Mouse (Mus musculus): ENCODE measurements at regions not wholly inside any gene's neighbourhood (a gene's known extent, or its start where the extent isn't known, plus 50 kb on each side); places are given as distances from the start of the nearest gene placed in this dataset.

DNA sequence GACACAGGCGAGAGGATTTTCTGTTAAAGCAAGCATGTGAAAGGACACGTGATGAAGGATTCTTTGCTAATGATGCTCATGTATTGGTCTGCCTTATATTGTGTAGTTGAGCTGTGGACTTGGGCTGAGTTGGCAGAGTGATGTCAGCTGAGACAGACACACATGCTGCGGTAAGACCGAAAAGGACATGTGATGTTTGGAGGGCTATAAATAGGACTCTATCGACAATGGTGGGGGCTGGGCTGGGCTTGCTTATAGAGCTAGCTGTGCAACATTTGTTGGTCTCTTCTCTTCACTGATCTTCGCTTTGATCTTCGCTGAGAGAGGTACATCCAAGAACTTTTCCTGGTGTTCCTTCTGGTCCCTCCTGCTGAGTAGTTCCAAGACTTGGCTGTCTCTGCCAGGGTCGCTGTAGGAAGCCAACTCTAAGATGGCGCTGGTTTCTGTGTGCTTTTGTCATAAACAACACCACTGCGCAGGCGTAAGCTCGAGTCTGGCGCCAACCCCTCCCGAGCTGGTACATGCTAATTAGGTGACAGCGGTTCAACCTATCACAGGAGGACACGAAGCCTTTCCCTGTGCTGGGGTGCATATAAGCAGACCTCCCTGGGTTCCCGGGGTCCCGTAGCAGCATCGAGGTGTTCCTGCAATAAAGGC, 145.8 kb upstream of the Tut7 start:
- no peak for DNase-seq (ENCODE audit: extremely low spot score in 1 of 2, low spot score in 1 of 2)

DNA sequence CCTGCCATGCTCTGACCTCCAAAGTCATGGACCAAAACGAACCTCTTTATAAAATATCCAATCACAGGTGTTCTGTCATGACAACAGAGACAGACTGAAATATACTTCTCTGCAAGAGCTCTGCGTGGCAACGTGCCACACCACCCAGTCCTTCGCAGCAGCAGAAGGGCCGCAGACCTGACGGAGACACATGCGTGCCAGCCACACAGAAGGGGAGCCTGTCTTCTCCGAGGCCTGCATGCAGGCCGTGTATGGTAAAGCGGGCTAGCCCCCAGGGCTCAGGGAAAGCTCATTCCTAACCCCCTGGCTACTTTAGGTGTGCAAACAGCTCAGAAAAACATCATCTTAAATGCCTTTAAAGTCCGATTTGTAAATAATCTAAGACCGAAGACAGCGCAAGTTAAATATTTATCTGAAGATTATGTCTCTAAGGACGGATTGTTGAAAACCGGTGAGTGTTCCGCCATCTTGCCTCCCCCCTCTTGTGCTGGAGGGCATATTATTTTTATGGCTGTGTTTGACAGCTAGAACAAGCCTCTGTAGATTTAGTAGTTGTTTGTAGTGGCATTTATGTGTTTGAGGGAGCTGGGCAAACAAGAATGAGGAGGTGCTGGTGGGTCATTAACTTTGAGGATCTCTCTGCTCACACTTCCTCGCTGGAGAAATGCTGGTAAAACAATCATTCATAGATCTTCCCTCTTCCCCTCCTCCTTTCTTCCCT, 143.7 kb upstream of the Tut7 start:
- no peak for DNase-seq (ENCODE audit: extremely low spot score in 1 of 2, low spot score in 1 of 2)

DNA sequence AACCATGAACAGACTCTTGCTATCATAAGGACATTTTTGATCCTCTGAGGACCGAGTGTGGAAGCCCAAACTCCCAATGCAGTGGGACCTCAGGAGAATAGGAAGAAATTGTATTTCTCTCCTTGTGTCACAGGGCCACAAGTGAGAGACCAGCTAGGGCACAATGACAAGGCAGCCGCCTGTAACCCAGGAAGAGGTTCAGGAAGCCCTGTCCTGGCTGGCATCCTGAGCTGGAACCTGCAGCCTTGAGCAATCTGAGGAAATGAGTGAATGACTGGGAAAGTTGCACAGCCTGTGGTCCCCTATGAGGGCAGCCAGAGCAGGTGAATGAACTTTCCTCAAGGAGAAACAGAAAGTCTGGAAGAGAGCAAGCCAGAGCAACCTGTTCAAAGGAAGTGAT, 142.0 kb upstream of the Tut7 start:
- no peak for DNase-seq (ENCODE audit: extremely low spot score in 1 of 2, low spot score in 1 of 2)

DNA sequence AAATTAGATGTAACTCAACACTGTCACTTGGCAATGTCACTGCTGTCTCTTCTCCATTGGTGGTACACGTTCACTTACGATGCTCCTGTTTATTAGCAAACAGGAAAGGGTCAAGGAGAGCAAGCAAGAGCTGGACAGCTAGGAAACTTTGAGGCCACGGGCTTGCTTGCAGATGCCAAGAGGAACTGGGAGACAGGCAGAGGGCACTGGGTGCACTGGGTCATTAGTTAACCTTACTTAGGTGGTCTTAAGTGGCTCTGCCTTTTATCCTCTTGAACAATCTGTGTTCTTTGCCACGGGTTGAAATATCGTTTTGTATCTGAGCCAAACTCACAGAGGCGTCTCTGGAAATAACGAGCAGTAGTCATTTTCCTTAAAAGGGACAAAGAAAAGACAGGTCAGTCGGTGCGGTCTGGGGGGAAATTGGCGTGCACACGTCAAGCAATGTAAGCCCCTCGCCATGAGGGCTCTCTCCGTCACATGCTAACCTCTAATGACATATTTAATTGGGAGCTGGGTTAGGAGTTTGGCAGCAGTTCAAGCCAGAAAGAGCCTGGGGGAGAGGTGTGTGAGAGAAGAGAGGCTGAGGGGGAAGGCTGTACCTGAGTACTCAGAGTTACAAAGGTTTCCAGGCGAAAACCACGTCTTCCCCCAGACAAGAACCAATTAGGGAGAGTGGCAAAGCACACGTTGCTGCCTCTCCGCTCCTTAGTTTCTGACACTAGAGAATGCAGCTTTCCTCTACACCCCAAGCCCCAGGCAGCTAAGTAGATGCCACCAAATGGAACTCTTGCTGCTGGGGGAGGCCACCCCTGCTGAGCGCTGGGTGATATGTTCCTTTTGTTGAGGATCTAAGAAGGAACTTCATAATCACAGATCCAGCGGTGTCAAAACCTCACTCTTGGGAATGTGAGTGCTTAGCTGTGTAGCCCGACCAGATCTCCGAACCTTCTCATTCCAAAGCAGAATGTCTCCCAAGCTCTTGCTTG, 140.0 kb upstream of the Tut7 start:
- no peak for DNase-seq (ENCODE audit: extremely low spot score in 1 of 2, low spot score in 1 of 2)

DNA sequence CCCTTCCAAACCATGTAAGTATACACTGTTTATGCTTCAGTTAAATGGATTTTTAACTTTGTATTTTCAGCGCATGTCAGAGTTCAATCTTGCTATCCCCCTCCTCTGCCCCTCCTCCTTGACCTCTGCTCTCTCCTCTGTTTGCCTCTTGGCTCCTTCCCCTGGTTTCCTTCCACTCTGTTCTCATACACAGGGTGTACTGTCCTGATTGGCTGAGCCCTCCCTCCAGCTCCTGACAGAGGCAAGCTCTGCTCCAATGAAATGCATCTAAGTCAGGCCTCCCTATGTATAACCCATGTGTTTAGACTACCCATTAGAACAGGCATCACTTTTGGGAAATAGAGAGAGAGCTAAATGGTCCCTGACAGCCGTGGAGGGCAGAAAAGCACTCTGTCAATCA, 133.5 kb upstream of the Tut7 start:
- no peak for DNase-seq (ENCODE audit: extremely low spot score in 1 of 2, low spot score in 1 of 2)

DNA sequence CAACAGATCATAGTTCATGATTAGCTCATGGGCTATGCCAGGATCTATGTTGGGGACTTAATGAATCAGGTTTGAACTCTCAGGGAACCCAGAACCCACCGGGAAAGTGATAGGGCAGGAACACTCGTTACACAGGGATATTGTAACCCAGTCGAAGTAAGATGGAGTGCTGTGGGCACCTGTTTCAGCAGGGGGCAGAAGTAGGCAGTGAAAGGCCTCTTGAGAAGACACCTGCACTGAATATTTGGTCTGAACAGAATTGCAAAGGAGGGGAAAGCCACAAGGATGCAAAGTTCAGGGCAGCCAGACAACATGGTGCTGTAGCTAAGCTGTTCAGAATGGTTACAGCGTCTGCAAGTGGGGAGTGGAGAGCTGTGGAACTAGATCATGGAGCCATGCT, 129.9 kb upstream of the Tut7 start:
- no peak for DNase-seq (ENCODE audit: extremely low spot score in 1 of 2, low spot score in 1 of 2)

DNA sequence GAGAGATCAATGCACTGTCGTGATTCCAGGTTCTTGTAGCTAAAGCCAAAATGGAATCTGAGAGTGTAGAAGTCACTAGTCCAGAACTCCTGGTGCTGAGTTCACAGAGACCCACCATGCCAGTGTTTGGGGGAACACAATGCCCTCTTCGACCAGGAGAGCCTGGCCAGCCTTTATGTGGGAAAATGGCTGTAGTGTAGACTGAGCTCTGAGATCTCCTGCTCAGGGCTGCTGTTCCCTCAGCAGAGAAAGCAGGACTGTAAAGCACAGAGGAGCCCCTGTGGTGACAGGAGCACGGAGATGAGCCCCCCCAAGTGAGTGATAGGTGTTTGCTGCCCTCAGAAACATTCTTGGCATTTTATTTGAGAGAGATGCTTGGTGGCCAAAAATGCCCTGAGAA, 129.2 kb upstream of the Tut7 start:
- no peak for DNase-seq (ENCODE audit: extremely low spot score in 1 of 2, low spot score in 1 of 2)

DNA sequence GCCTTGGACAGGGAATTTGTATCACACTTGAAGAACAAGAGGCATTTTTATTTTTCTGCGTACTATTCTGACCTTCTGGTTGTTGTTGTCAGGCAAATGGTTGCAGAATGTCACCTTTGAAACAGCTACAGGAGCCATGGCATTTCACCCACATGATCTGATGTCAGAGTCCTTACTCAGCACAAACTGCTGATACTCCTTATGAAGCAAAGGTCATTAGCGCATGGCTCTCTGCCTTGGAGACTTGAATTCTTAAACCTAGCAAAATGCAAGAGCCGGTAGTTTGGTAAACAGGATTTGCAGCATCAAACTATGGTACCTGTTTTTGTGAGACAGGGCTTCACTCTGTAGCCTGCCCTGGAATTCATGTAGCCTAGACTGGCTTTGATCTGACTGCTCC, 127.3 kb upstream of the Tut7 start:
- DNase-seq (ENCODE audit: extremely low spot score in 1 of 2, low spot score in 1 of 2) = no peak

DNA sequence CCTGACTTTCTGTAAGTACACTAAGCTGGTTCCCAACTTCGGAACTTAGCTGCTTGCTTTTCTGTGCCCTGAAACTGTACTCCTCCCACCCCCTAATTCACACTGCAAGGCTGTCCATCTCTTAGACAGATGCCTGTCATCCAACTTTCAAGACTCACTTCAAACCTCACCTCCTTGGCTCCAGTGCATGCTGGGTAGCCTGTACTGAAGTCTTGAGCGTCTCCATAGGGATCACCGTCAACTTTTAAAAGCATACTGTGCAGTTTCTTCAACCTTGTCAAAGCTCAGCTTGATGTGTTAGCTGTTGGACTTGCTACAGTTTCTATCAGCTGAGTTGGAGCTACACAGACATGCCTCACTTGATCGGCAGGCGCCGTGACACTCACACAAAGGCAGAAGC, 126.5 kb upstream of the Tut7 start:
- DNase-seq (ENCODE audit: extremely low spot score in 1 of 2, low spot score in 1 of 2) = no peak

DNA sequence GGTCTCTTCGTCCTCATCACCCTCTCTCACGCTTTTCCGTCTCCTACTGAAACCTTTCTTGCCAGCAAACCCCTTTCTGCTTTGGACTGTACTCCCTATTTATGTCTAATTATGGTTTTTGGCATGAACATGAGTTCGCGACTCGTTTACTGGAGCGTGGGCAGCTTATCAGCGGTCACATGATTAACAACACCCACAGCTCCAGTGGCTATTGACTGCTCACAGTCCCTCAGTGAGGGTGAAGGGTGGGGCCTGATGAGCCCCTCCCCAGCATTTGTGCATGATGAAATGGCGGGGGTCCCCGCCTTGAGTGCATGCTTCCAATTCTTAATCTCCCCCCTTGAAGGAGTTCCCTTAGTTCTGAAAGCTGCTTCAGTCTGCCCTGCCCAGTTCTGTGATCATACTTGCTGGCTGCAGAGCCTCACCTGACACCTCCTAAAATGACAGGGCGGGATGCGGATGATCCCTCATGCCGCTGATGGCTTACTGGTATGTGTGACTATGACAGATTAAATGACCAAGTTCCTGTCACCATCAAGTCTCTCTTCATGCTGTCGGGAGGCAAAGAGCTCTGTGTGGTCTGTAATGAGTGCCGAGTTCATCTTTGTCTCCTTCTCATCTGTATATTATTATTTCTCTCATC, 125.7 kb upstream of the Tut7 start:
- no peak for DNase-seq (ENCODE audit: extremely low spot score in 1 of 2, low spot score in 1 of 2)

DNA sequence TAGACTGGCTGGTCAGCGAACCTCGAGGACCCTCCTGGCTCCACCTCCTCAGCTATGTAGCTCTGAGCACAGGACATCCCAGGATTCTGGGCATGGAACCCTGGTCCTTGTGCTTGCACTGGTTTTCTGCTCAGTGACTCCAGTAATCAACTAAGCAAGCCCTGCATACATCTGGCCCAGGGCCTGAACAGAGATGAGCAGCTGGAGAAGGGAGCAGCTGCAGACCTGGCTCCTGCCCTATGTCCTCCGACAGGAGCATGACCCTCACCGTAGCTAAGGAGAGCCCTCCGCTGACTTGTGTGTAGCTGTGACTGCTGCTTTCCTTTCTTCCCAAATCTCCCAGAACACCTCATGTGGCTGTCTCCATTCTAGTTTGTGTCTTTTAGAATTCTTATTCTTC, 124.5 kb upstream of the Tut7 start:
- DNase-seq (ENCODE audit: extremely low spot score in 1 of 2, low spot score in 1 of 2) = no peak

DNA sequence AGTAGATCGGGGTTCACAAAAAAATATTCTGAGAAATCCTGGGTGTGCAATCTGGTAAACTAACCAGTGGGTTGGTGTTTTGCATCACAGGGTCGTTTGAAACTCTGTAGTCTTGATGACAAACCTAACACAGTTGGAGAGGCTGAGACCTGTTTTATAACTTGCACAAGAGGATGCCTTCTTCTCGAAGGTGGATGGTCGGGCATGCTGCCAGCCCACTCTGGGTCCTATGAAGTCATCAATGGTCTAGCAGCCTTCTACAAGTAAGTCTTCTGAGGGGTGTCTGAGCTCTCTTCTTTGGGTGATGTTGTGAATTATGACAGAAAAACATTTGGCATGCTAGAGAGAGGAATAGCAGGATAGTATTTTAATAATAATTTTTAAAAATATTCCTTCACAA, 123.6 kb upstream of the Tut7 start:
- DNase-seq (ENCODE audit: extremely low spot score in 1 of 2, low spot score in 1 of 2) = no peak

DNA sequence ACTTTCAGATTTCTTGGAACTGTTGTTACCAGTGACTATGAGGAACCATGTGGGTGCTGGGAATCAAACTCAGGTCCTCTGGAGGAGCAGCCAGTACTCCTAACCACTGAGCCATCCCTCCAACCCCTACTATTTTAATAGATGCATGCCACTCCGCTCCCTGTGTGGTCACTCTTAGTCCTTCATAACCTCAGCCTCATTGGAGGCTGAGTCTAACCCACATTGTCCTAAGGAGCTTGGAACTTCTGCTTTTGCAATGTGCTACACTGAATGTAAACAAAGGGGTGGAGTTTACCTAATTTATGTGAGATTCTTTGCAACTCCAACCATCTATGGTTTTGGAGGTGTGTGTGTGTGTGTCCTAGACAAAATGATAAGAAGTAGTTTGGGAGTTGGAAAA, 122.7 kb upstream of the Tut7 start:
- no peak for DNase-seq (ENCODE audit: extremely low spot score in 1 of 2, low spot score in 1 of 2)

DNA sequence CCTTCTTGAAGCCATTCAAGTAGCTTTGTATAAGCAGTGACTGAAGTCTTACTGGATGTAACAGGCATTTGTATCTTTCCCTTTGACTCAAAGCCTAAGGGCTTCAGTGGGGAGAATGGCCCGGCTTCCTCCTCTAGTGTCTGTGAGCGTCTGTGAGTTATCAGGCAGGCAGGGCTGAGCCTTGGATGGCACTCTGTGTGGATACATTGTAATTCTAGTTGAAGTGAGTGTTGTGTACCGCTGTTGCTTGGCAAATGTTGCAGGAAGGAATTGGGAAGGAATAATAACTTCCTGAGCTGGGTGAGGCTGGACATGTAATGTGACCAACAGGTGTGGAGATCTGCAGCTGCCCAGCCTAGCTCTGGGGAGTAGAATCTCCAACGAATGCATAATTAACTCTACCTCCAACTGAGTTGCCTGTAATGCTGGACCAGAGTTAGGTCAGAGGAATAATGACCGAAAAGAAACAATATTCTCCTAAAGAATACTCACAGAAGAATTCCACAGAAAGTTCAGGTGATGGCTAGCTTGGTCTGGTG, 120.7 kb upstream of the Tut7 start:
- DNase-seq (ENCODE audit: extremely low spot score in 1 of 2, low spot score in 1 of 2) = no peak

DNA sequence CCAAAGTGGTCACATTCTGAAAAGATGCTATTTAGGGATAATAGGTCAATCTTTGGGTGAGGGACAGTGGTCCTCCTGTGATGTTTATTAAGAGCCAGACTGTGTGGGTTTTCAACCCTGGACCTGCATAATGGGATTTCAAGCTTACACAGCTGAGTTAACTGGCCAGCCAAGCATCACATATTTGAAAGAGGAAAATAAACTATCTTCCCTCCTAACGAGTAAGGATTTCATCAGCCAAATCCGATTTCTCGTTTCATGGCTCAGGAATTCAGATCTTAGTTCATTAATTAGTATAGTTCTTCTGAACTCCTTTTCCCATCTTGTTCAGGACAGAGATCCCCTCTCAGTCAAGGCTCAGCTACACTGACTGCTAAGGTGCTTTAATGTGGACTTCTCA, 120.1 kb upstream of the Tut7 start:
- no peak for DNase-seq (ENCODE audit: extremely low spot score in 1 of 2, low spot score in 1 of 2)

DNA sequence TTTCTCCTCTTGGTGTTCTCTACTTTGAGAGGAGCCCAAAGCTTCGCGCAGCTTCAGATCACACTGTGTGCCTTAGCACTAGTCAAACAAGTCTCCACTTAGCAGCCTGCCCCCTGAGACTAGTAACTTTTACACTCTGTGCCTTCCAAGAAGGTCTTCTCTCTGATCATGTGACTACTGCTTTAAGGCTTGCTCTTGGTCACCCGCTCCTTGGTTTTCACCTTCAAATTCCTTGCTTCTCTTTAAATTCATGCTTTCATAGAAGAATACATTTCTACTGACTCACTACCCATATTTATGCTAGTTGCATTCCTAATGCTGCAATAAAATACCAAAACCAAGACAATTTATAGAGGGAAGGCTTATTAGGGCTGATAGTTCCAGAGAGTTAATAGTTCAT, 118.6 kb upstream of the Tut7 start:
- DNase-seq (ENCODE audit: extremely low spot score in 1 of 2, low spot score in 1 of 2) = no peak

DNA sequence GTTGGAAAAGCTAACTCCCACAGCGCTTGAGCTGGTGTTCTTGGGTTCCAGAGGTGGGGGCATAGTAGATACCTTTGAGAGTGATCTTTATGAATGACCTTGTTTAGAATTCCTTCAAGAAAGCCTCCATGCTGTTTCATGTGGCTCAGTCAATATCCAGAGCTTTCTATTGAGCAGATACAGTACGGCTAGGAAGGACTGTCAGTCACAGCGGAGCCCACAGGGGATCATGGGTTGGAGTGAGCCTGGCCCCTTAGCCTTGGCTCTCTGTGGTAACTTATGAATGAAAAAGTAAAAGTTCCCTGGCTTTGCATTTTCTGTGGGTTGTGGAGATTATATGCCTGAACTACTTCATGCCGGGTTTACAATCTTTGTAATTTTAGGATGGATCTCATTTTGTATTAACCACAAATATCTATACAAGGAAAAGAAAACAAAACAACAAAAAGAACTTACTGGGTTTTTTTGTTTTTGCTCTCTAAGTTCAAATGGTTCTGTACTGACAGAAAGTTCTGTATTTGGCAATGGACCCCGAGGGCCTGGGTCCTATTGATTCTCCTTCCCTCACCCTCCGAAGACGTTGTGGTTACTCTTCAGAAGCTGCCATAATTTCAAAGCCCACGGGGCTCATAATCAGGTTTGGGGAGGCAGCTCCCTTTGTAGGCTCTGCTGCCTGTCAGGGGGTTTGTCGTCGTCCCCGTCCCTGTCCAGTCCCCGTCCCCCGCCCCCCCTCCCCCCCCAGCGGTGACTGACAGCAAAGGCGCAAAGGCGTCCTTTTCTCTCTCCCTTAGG, 117.7 kb upstream of the Tut7 start:
- no peak for DNase-seq (ENCODE audit: extremely low spot score in 1 of 2, low spot score in 1 of 2)

DNA sequence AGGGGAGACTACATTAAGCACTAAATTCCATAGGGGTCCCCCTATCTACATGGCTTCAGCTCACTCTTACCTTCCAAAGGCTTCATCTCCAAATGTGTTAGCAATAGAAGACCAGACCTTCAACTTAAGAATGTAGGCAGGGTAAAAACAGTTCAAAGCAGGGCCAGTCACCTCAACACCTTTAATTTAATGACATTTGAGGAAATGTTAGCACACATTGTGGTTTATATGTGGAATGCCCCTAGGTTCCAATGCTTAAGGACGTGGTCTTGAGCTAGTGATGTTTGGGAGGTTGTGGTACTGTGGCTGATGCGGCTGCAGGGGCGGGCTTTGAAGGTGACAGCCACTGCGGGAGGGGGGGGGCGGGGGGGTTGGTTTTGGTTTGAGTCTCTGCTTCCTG, 116.9 kb upstream of the Tut7 start:
- DNase-seq (ENCODE audit: extremely low spot score in 1 of 2, low spot score in 1 of 2) = no peak

DNA sequence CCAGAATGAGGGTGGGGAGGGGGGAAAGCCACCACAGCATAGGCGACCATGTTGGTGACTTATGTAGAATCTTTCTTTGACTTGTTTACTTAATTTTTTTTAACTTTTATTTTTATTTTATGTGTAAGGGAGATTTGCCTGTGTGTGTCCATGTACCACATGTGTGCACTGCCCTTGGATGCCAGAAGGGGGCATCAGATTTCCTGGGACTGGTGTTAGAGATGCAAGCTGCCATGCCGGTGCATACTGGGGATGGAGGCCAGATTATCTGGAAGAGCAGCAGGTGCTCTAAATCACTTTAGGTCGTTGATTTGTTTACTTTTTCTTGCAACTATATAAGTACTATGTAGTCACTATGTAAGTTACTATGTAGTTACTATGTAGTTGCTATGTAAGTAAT, 114.2 kb upstream of the Tut7 start:
- DNase-seq (ENCODE audit: extremely low spot score in 1 of 2, low spot score in 1 of 2) = no peak

DNA sequence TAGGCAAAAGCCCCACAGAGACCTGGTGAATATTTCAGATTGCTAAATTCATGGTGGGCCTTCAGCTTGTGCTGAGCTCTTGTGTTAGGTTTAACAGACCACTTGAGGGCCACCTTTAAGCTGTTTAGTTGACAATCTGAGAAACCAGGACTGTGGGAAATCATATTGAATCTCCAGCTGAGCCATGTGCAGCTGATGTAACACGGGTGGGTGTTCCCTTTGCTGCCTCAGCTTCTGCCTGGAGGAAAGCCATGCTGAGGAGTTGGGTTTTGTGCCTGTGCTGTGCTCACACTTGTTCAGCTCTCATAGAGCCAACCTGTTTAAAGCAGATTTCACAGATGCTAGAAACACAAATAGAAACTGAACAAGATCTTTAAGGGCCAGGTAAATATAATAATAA, 111.6 kb upstream of the Tut7 start:
- no peak for DNase-seq (ENCODE audit: extremely low spot score in 1 of 2, low spot score in 1 of 2)
